Mouse (Mus musculus): Measurements from ENCODE around the gene Ccdc122. TPM values are rescaled to one million over a fixed set of nuclear protein-coding genes. Genes with fewer than 3 reads are reported as not detected.

The Ccdc122 gene
- polyA plus RNA-seq, 1 experiment from 2014 or later: 1.7 TPM

GRCm38 (mm10) chr14:77029319-77030054 lies 7.1 kb upstream of the Ccdc122 start:
- Histone ChIP-seq H3K36me3 (ENCODE audit: control insufficient read depth, insufficient read depth, low read length) (no peaks in the 10 kb centered on the region), H3K4me1 (replicated peaks; ENCODE audit: control insufficient read depth, insufficient read depth, low read length) (no peaks in the 10 kb centered on the region), H3K9ac (ENCODE audit: low read length) (no peak overlapping the region), H3K4me2 (ENCODE audit: low read depth, low read length, severe bottlenecking) (no peak overlapping the region), H3K4me3 (ENCODE audit: low read depth, low read length) (no peak overlapping the region), H3K9me3 (ENCODE audit: control insufficient read depth, low read length) (no peaks in the 10 kb centered on the region), H3K27ac (ENCODE audit: low read depth, low read length) (no peak overlapping the region), H3K27me3 (ENCODE audit: control insufficient read depth, insufficient read depth, low read length) (no peaks in the 10 kb centered on the region)
- no peak for ATAC-seq (replicated peaks; ENCODE audit: low FRiP score)
- no peak for DNase-seq (ENCODE audit: low spot score)
- 64% methylated on average over 5 of the region's 5 CpGs for WGBS

DNA sequence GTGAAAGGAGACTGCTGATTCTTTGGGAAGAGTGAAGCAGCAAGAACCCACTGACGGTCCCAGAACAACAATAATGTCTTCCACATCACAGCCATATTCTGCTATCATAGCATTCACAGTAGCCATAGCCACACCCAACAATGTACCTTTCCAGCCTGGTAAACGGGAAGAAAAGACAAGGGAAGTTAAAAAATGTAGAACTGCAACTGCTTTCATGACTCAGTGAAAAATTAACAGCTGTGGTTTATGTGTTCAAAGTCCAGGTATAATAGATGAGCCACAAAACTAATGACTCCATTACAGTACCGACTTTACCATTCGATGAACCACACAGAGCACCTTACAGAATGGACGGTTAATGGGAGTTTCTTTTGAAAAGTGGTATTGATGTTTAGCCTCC lies 5.8 kb upstream of the Ccdc122 start:
- Histone ChIP-seq H3K27me3 (ENCODE audit: control insufficient read depth, insufficient read depth, low read length) (no peaks in the 10 kb centered on the region), H3K4me2 (ENCODE audit: low read depth, low read length, severe bottlenecking) (no peak overlapping the region), H3K4me3 (ENCODE audit: low read depth, low read length) (no peak overlapping the region), H3K9me3 (ENCODE audit: control insufficient read depth, low read length) (no peaks in the 10 kb centered on the region), H3K4me1 (replicated peaks; ENCODE audit: control insufficient read depth, insufficient read depth, low read length) (no peaks in the 10 kb centered on the region), H3K27ac (ENCODE audit: low read depth, low read length) (no peak overlapping the region), H3K9ac (ENCODE audit: low read length) (no peak overlapping the region), H3K36me3 (ENCODE audit: control insufficient read depth, insufficient read depth, low read length) (no peaks in the 10 kb centered on the region)
- ATAC-seq (replicated peaks; ENCODE audit: low FRiP score): no peak
- 92% methylated on average over 5 of the region's 5 CpGs for WGBS
- DNase-seq (ENCODE audit: low spot score): no peak

- Histone ChIP-seq H3K4me1 (replicated peaks; ENCODE audit: control insufficient read depth, insufficient read depth, low read length) (no peaks in the 10 kb centered on the region), H3K27me3 (ENCODE audit: control insufficient read depth, insufficient read depth, low read length) (no peaks in the 10 kb centered on the region), H3K4me2 (ENCODE audit: low read depth, low read length, severe bottlenecking) (no peak overlapping the region), H3K9ac (ENCODE audit: low read length) (no peak overlapping the region), H3K4me3 (ENCODE audit: low read depth, low read length) (no peak overlapping the region), H3K27ac (ENCODE audit: low read depth, low read length) (no peak overlapping the region), H3K9me3 (ENCODE audit: control insufficient read depth, low read length) (no peaks in the 10 kb centered on the region), H3K36me3 (ENCODE audit: control insufficient read depth, insufficient read depth, low read length) (no peaks in the 10 kb centered on the region)
- DNase-seq (ENCODE audit: low spot score) (no peak), ATAC-seq (replicated peaks; ENCODE audit: low FRiP score) (no peak)
- 67% methylated on average over 5 of the region's 5 CpGs for WGBS
These were observed 4.1 kb upstream of the Ccdc122 start for GRCm38 (mm10) chr14:77032433-77032832.

DNA sequence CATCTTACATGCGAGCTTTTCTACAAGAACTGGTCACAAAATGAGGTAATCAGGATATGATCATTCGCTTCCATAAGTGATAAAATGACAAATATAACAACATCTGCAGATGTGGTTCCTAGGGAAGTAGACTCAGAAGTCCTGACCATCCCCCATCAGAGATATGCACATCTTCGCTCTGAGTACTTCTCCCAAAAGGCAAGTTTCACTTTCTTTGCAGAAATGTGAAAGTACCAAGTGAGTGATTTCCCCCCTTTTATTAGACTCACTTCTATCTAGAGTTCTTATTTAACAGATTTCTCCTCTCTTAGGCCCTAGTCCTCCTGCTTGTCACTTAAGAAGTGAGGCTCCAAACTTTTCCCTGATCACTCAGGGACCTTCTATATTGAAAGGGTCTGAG lies 3.2 kb upstream of the Ccdc122 start:
- WGBS: 92% methylated on average over 3 of the region's 3 CpGs
- no peaks in the 10 kb centered on the region for H3K27me3 ChIP-seq (ENCODE audit: control insufficient read depth, insufficient read depth, low read length)
- ATAC-seq (replicated peaks; ENCODE audit: low FRiP score) (no peak), DNase-seq (ENCODE audit: low spot score) (no peak)
- H3K4me1 ChIP-seq (replicated peaks; ENCODE audit: control insufficient read depth, insufficient read depth, low read length): no peaks in the 10 kb centered on the region
- H3K36me3 ChIP-seq (ENCODE audit: control insufficient read depth, insufficient read depth, low read length): no peaks in the 10 kb centered on the region
- H3K4me3 ChIP-seq (ENCODE audit: low read depth, low read length): no peak overlapping the region
- no peaks in the 10 kb centered on the region for H3K9me3 ChIP-seq (ENCODE audit: control insufficient read depth, low read length)
- H3K27ac ChIP-seq (ENCODE audit: low read depth, low read length): no peak overlapping the region
- H3K9ac ChIP-seq (ENCODE audit: low read length): no peak overlapping the region
- no peak overlapping the region for H3K4me2 ChIP-seq (ENCODE audit: low read depth, low read length, severe bottlenecking)

GRCm38 (mm10) chr14:77034175-77034915 lies 2.2 kb upstream of the Ccdc122 start:
- 57% methylated on average over 7 of the region's 7 CpGs for WGBS
- no peaks in the 10 kb centered on the region for H3K4me1 ChIP-seq (replicated peaks; ENCODE audit: control insufficient read depth, insufficient read depth, low read length)
- H3K4me2 ChIP-seq (ENCODE audit: low read depth, low read length, severe bottlenecking): no peak overlapping the region
- H3K9me3 ChIP-seq (ENCODE audit: control insufficient read depth, low read length): no peaks in the 10 kb centered on the region
- no peaks in the 10 kb centered on the region for H3K36me3 ChIP-seq (ENCODE audit: control insufficient read depth, insufficient read depth, low read length)
- no peak overlapping the region for H3K4me3 ChIP-seq (ENCODE audit: low read depth, low read length)
- H3K9ac ChIP-seq (ENCODE audit: low read length): no peak overlapping the region
- H3K27ac ChIP-seq (ENCODE audit: low read depth, low read length): no peak overlapping the region
- no peaks in the 10 kb centered on the region for H3K27me3 ChIP-seq (ENCODE audit: control insufficient read depth, insufficient read depth, low read length)
- ATAC-seq (replicated peaks; ENCODE audit: low FRiP score) (no peak), DNase-seq (ENCODE audit: low spot score) (no peak)

GRCm38 (mm10) chr14:77034970-77035369 lies 1.6 kb upstream of the Ccdc122 start:
- 87% methylated on average over 8 of the region's 8 CpGs for WGBS

DNA sequence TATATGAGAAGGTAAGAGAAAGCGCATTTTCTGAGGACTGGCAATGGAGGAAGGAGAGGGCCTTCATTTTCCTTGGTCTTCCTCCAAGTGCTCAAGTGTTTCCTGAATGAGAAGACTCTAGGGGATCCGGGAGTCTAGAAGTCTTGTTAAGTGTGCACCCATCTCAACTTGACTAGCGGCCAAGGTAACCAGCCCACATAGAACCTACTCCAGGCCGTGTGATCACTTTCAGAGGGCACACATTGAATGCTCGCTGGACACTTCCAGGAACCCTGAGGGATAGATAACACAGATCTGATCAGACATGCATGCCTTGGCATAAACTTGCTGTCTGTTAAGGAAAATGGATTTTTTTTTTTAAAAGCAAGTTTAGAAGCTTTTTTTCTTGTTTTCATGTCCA lies 758 bp downstream of the Ccdc122 start:
- no peaks in the 10 kb centered on the region for H3K4me1 ChIP-seq (replicated peaks; ENCODE audit: control insufficient read depth, insufficient read depth, low read length)
- H3K9me3 ChIP-seq (ENCODE audit: control insufficient read depth, low read length): no peaks in the 10 kb centered on the region
- no peak overlapping the region for H3K4me2 ChIP-seq (ENCODE audit: low read depth, low read length, severe bottlenecking)
- ATAC-seq (replicated peaks; ENCODE audit: low FRiP score) (no peak), DNase-seq (ENCODE audit: low spot score) (no peak)
- H3K36me3 ChIP-seq (ENCODE audit: control insufficient read depth, insufficient read depth, low read length): no peaks in the 10 kb centered on the region
- no peaks in the 10 kb centered on the region for H3K27me3 ChIP-seq (ENCODE audit: control insufficient read depth, insufficient read depth, low read length)
- 92% methylated on average over 5 of the region's 5 CpGs for WGBS
- no peak overlapping the region for H3K27ac ChIP-seq (ENCODE audit: low read depth, low read length)
- no peak overlapping the region for H3K9ac ChIP-seq (ENCODE audit: low read length)
- no peak overlapping the region for H3K4me3 ChIP-seq (ENCODE audit: low read depth, low read length)

More at GRCm38 (mm10) chr14:77034970-77035369, 1.6 kb upstream of the Ccdc122 start:
- Histone ChIP-seq H3K27ac (ENCODE audit: low read depth, low read length) (no peak overlapping the region), H3K4me2 (ENCODE audit: low read depth, low read length, severe bottlenecking) (no peak overlapping the region), H3K9me3 (ENCODE audit: control insufficient read depth, low read length) (no peaks in the 10 kb centered on the region), H3K27me3 (ENCODE audit: control insufficient read depth, insufficient read depth, low read length) (no peaks in the 10 kb centered on the region), H3K4me3 (ENCODE audit: low read depth, low read length) (no peak overlapping the region), H3K4me1 (replicated peaks; ENCODE audit: control insufficient read depth, insufficient read depth, low read length) (no peaks in the 10 kb centered on the region), H3K9ac (ENCODE audit: low read length) (no peak overlapping the region), H3K36me3 (ENCODE audit: control insufficient read depth, insufficient read depth, low read length) (no peaks in the 10 kb centered on the region)
- ATAC-seq (replicated peaks; ENCODE audit: low FRiP score): no peak
- DNase-seq (ENCODE audit: low spot score): no peak

DNA sequence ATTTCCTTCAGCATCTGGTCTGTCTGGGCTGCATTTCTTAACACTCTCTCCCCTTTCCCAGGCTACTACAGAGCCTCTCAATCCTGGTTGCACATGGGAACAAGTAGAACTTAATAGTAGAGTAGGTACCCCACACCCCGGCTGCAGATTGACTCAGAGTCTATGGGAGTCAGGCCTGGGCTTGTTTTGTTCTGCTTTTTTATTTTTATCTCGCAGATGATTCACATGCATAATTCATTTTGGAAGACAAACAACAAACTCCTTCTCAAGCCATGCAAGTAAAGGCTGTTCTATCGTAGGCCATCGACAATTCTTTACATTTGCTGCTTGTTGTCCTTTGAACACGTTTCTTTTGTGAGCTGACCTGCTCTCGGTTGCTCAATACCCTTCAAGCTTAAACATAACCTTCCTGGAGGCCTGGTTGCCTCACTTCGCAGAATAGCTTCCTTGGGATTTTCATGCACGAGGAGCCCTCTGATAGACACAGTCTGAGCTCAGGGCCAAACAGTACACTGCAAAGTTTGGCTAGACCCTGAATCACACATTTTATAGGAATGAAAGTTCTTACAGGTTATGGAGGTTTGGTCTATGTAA lies 1.4 kb downstream of the Ccdc122 start:
- 80% methylated on average over 8 of the region's 8 CpGs for WGBS
- DNase-seq (ENCODE audit: low spot score) (no peak), ATAC-seq (replicated peaks; ENCODE audit: low FRiP score) (no peak)
- no peak overlapping the region for H3K27ac ChIP-seq (ENCODE audit: low read depth, low read length)
- H3K4me1 ChIP-seq (replicated peaks; ENCODE audit: control insufficient read depth, insufficient read depth, low read length): no peaks in the 10 kb centered on the region
- H3K36me3 ChIP-seq (ENCODE audit: control insufficient read depth, insufficient read depth, low read length): no peaks in the 10 kb centered on the region
- no peaks in the 10 kb centered on the region for H3K9me3 ChIP-seq (ENCODE audit: control insufficient read depth, low read length)
- no peak overlapping the region for H3K4me2 ChIP-seq (ENCODE audit: low read depth, low read length, severe bottlenecking)
- H3K27me3 ChIP-seq (ENCODE audit: control insufficient read depth, insufficient read depth, low read length): no peaks in the 10 kb centered on the region
- H3K4me3 ChIP-seq (ENCODE audit: low read depth, low read length): no peak overlapping the region
- H3K9ac ChIP-seq (ENCODE audit: low read length): no peak overlapping the region

All from forebrain, embryonic 11.5 days (tissue).